Mouse (Mus musculus) erythroid progenitor cell, adult 5-6 weeks (primary cell): ENCODE measurements around the gene Slamf9. TPM values are rescaled to one million over a fixed set of nuclear protein-coding genes. Genes with fewer than 3 reads are reported as not detected.

Experiments
- total RNA-seq, 2 experiments: library from RNA; stranded (forward) in 1 of 2; stranded (reverse) in 1 of 2; fragments of 150-400 nt in 1 of 2; fragments of 186-747, 209-891 nt in 1 of 2; gene quantifications; 2 replicates each; pipeline versions ENCODE4 v1.2.3 to v1.2.4; 2015 to 2017; ENCODE audit warnings: low replicate concordance in 2 of 2

The Slamf9 gene
- total RNA-seq, 2 experiments from 2014 or later = 2.7 TPM; not detected in 1

Other genes with a start within 250 kb of the Slamf9 start
- not detected in 2 replicates for gene Atp1a4, start 216.9 kb upstream of the Slamf9 start, total RNA-seq (2015; ENCODE audit: low replicate concordance)
- not detected in 2 replicates for gene Atp1a4, start 216.9 kb upstream of the Slamf9 start, total RNA-seq (2017; ENCODE audit: low replicate concordance)
- gene Igsf8, start 213.7 kb upstream of the Slamf9 start, total RNA-seq (2015; ENCODE audit: low replicate concordance) = 14.4 and 15.1 TPM in 2 replicates
- gene Igsf8, start 213.7 kb upstream of the Slamf9 start, total RNA-seq (2017; ENCODE audit: low replicate concordance) = 3.1 and 3.3 TPM in 2 replicates
- not detected in 2 replicates for gene Atp1a2, start 177.3 kb upstream of the Slamf9 start, total RNA-seq (2015; ENCODE audit: low replicate concordance)
- not detected in 2 replicates for gene Atp1a2, start 177.3 kb upstream of the Slamf9 start, total RNA-seq (2017; ENCODE audit: low replicate concordance)
- gene Kcnj9, start 146.0 kb upstream of the Slamf9 start, total RNA-seq (2015; ENCODE audit: low replicate concordance) = not detected in 2 replicates
- 2.5 TPM in 1 of 2 replicates, not detected in the other for gene Kcnj9, start 146.0 kb upstream of the Slamf9 start, total RNA-seq (2017; ENCODE audit: low replicate concordance)
- 8.8 and 13.0 TPM in 2 replicates for gene Kcnj10, start 134.1 kb upstream of the Slamf9 start, total RNA-seq (2015; ENCODE audit: low replicate concordance)
- gene Kcnj10, start 134.1 kb upstream of the Slamf9 start, total RNA-seq (2017; ENCODE audit: low replicate concordance) = 1.5 and 1.9 TPM in 2 replicates
- gene Pigm, start 98.8 kb upstream of the Slamf9 start, total RNA-seq (2015; ENCODE audit: low replicate concordance) = 10.9 and 11.9 TPM in 2 replicates
- gene Pigm, start 98.8 kb upstream of the Slamf9 start, total RNA-seq (2017; ENCODE audit: low replicate concordance) = 8.7 and 13.2 TPM in 2 replicates
- gene Igsf9, start 6.4 kb downstream of the Slamf9 start, total RNA-seq (2015; ENCODE audit: low replicate concordance) = not detected in 2 replicates
- 2.4 TPM in 1 of 2 replicates, not detected in the other for gene Igsf9, start 6.4 kb downstream of the Slamf9 start, total RNA-seq (2017; ENCODE audit: low replicate concordance)
- gene Tagln2, start 24.7 kb downstream of the Slamf9 start, total RNA-seq (2015; ENCODE audit: low replicate concordance) = 95.6 and 112 TPM in 2 replicates
- 21.1 and 56.0 TPM in 2 replicates for gene Tagln2, start 24.7 kb downstream of the Slamf9 start, total RNA-seq (2017; ENCODE audit: low replicate concordance)
- not detected in 2 replicates for gene Cfap45, start 45.4 kb downstream of the Slamf9 start, total RNA-seq (2015; ENCODE audit: low replicate concordance)
- not detected in 2 replicates for gene Cfap45, start 45.4 kb downstream of the Slamf9 start, total RNA-seq (2017; ENCODE audit: low replicate concordance)
- gene Vsig8, start 80.6 kb downstream of the Slamf9 start, total RNA-seq (2015; ENCODE audit: low replicate concordance) = not detected in 2 replicates
- gene Vsig8, start 80.6 kb downstream of the Slamf9 start, total RNA-seq (2017; ENCODE audit: low replicate concordance) = not detected in 2 replicates
- 4.3 TPM in 1 of 2 replicates, not detected in the other for gene Slamf8, start 115.2 kb downstream of the Slamf9 start, total RNA-seq (2015; ENCODE audit: low replicate concordance)
- gene Slamf8, start 115.2 kb downstream of the Slamf9 start, total RNA-seq (2017; ENCODE audit: low replicate concordance) = 0.30 and 2.1 TPM in 2 replicates
- gene Fcrl6, start 127.2 kb downstream of the Slamf9 start, total RNA-seq (2015; ENCODE audit: low replicate concordance) = not detected in 2 replicates
- gene Fcrl6, start 127.2 kb downstream of the Slamf9 start, total RNA-seq (2017; ENCODE audit: low replicate concordance) = not detected in 2 replicates
- gene Dusp23, start 157.6 kb downstream of the Slamf9 start, total RNA-seq (2015; ENCODE audit: low replicate concordance) = 2.2 and 10.5 TPM in 2 replicates
- gene Dusp23, start 157.6 kb downstream of the Slamf9 start, total RNA-seq (2017; ENCODE audit: low replicate concordance) = 1.4 TPM in 1 of 2 replicates, not detected in the other
- not detected in 2 replicates for gene Crp, start 222.7 kb downstream of the Slamf9 start, total RNA-seq (2015; ENCODE audit: low replicate concordance)
- gene Crp, start 222.7 kb downstream of the Slamf9 start, total RNA-seq (2017; ENCODE audit: low replicate concordance) = not detected in 2 replicates